Mouse (Mus musculus) E14TG2a.4 (cell line): Measurements from ENCODE around the gene Sun3.

Source experiments
- CTCF ChIP-seq: conservative IDR thresholded peaks from 2 replicates; pipeline ENCODE4 v1.5.1; 2014; ENCODE audit warnings: low read length
- POU5F1 ChIP-seq: IDR thresholded peaks from 2 replicates; pipeline ENCODE4 v1.6.1; 2014; ENCODE audit warnings: low read length, borderline replicate concordance

GRCm38 (mm10) chr11:9018491-9019267 lies 30.1 kb downstream of the Sun3 start:
- TF ChIP-seq CTCF (no peak), POU5F1 (no peak)
